Mouse (Mus musculus) kidney, postnatal 36 days (tissue): ENCODE results near the gene Ganc.

Experiments
- DNase-seq, 2 experiments: peaks; one replicate each; pipeline ENCODE4 v3.0.0; 2021 to 2022; ENCODE audit warnings: mixed read lengths in 2 of 2

Ganc gene

DNA sequence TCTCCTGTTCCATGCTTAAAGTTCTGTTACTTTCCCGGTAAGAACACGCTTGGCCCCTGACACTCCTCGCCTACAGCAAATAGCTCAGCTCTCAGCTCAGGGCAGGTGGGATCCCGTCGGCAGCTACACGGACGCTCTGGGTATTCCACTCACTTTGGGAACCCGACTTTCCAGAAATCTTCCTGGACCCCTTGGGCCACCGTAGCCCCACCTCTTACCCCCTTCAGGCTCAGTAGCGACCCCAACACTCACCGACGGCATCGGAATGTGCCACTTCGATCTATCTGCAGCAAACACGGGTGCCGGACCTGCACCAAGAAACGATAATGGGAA lies at the start of gene Ganc:
TSS of gene Ganc (plus strand) at position 244 of the 333 bp plus-strand sequence.
- DNase-seq = no peak

DNA sequence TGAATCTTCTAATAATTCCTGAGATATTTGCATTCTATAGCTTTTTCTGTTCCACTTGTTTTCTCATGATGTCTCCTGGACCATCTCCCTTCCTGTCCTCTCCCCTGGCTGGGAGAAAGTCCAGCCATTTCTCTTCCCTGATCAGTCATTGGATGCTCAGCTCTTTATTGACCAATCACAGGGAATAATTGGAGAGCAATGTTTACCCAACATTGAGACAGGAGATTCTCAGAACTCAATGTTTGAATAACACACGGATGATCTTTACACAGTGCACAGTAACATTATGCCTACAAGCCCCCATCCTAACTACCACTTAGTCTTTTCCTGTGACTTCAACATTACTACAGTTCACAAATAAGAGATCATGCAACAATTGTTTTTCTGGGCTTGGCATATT lies 43.3 kb upstream of the Ganc start:
- DNase-seq = no peak

DNA sequence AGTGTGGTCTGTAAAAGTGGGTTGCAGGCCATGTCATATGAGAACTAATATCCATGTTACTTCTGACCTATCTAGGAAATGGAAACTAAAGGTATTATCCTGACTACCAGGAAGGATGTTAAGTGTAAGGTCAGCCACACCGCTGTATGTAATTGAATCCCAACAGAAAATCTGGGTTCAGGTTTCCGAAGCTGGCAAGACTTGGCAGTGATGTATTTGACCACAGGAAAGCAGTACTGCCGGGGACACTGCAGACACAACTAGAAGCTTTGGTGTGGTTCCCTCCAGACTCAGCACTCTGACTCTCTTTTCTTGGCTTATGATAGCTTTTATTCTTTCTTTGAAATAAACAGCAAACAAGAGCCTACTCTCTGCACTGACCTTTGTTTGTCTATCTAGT lies 37.2 kb upstream of the Ganc start:
- DNase-seq = no peak

DNA sequence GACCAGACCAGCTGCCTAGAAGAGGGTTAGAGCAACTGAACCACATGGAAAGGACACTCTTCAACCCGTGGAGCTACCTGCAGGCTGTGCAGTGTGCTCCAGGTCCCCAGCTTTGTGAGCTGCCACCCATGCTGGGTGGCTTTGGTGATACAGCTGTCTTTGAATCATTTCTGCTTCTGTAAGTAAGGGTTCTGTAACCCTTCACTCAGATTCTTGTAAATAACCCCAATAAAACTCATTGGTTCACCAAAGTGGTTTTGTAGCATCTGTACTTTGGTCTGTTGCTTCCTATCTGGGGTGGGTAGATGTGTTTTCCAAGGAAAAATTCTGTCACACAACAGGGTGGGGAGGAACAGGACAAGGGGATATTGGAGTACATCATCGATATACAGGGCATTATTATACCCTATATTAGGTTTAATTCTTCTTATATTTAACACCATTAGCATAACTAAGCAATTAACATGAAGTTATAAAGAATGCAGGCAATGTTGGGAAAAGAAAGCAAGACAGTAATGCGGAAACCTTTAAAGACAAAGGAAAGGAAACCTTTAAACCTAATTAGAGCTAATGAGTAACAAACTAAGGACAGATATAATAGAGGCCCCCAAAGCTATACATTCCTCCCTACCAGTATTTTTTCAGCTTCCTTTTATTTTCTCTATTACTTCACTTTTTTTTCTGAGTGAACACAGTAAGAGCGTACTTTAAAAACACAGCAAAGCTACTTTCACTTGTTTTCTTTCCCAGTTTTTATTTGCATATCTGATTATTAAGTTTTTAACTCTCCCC lies 36.1 kb upstream of the Ganc start:
- no peak for DNase-seq

DNA sequence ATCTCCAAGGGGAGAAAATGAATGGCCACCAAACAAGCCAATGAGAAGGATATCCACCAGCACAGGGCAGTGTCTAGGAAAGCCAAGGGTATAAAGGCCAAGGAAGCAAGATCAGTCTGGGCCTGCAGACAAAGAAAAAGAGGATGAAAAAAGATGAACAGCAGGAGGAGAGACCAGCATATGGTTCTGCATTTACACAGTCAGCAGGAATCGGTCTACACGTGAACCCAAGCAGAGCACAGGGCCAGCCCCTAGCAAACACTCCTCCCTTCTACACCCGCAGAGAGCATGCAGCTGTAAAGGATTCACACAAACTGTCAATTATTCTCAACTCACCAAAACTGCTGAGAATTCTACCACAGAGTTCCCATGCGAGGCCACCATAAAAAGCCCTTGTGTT lies 29.8 kb upstream of the Ganc start:
- DNase-seq = no peak

DNA sequence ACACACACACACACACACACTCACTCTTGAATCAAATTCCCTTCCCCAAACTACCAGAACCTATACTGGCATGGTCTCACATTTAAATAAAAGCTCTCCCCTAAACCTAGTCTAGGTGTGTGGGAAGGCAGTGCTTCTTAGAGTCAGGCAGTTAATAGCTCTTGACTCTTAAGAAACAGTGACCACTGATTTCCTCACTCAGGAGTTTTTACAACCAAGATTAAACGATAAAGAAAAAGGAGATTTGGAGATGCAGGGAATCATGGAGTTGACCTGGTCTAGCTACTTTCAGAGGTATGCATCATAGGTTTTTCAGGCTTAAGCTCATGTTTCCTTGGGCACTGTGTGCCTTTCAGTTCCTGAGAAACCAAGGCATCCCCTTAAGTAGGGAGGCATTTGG lies 17.4 kb upstream of the Ganc start:
- no peak for DNase-seq

DNA sequence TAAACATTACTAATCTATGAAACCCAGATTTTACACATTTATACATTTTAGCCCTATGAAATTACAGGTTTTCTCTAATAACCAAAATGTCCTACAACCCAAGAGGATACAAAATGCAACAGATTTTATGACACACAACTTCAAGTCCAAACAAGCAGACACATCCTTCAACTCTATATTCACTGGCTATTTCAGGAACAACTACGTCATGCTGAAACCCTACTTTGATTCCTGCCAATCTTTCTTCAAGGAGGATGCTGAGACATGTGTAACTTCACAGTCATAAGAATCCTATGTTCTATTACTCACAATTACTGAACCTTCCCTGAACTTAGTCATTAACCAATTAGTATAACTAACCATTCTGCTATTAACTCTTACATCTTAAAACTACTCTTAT lies 16.4 kb upstream of the Ganc start:
- DNase-seq = no peak

DNA sequence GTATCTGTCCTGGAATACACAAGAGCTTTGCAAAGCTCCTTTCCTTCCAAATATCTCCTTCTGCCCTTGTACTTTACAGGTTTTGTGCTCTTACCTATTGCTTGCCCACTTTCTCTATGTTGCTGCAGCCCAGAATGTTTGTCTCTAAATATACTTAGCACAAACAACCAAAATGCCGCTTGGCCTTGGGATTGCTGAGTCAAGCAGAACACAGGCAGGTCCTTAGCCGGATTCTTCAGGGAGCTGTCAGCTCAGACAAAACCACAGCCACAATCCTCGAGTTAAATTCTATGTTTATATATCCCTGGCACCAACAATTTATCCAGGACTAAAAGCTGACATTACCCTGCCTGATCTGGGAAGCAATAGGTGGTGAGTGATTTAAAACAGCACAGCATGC lies 14.3 kb upstream of the Ganc start:
- no peak for DNase-seq

DNA sequence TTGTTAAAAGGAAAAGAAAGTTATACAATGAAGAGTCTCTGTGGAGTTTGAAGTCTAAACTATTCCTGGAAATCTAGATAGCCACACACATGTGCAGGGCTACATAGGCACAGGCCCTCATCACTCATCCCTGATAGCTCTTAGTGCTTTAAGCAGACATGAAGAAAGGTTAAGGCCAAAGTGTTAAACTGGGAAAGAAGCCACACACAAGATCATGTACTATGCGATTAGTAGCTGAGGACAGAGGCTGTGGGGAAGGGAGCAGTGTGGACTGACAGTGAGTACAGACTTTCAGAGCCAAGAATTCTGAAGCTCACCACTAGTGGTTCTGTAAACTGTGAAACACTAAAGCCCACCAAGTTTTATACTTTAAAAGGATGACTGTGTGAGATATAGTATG lies 12.8 kb upstream of the Ganc start:
- no peak for DNase-seq

DNA sequence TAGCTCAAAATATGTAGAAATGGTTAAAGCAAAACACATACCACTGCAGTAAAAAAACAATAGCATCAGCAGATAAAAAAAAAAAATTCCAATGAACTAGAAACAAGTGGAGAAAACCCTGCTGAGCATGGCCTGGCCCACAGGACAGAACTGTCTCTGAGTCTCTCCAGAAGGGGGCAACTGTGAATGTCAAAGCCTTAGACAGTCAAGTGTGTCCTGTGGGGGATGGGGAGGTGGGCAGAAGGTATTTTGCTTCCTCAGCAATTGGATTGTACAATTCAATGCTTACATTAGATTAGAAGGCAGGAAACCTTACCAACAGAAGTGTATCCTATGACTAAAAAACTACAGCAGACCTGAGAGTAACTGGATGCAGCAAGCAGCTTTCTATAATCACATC lies 11.3 kb upstream of the Ganc start:
- peak in 1 of 2 experiments; percentile 8 for DNase-seq

DNA sequence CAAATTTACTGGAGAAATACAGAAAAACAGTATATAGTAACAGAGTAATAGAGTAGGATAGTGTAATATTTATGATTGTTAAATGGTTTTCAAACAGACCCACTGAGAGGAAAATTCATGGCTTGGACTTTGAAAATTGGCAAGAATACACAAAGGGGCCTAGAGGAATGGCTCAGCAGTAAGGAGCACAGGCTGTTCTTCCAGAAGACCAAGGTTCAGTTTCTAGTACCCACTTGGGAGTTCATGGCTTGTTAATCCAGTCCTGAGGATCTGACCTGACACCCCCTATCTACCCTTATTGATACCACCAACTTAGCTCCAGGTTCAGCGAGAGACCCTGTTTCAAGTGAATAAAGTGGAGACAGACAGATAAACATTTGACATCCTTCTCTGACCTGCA lies 5.7 kb upstream of the Ganc start:
- DNase-seq = peak; percentile 48 to 72

DNA sequence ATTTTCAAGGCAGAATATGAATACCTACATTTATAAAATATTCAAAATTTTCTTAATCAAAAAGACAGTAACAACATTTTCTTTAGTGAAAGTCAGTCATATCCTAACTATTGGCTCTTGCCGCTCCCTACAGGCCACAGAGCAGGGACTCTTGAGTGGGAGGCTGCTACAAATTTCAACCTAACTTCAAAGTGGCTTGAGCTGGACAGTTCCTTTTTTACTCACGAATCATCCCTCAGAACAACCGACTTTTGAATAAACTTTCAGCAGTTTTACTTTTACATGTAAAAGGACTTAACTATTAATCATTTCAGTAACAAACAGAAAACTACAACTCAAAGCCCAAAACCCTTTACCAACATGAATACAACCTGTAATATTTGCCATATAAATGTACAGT lies 883 bp upstream of the Ganc start:
- DNase-seq = no peak

DNA sequence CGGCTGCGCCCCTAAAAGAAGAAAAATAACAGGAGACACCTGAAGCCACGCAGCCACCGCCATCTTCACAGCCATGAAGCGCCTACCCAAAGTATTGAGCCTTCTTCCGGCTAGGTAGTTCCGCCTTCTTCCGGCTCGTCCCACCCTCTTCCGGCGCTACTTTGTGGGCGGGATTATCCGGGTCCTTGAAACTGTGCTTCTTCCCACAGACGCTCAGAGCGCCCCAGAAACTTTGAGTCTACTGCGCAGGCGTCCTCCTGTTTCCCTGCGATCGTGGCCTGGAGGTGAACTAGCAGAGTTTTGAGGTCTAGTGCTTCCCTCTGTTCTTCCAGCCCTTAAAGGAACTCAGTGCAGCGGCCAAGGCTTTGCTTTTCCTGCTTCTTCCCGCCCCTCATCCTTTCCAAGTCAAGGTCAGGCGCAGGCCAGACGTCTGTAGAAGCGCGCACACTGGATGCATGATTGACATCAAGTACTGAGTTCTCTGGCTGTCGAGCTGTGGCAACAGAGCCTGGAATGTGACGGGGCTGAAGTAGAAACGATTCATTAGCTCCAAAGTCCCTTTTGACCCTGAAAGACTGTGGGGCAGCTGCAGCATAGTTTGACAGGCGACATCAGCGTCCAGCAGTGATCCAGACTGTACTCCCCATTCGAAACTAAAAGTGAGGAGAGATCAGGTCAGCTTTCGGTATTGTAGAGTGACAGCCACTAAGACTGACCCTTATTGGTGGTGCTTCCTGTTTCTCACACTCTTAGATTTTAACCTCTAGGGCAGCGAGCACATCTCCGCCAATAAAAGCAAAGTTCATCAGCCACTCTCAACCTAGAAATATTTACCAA lies 508 bp downstream of the Ganc start, which contains the start of gene Tmem87a:
TSS of gene Tmem87a (minus strand) at position 128 of the 837 bp plus-strand sequence.
- DNase-seq = peak; percentile 96 to 97

DNA sequence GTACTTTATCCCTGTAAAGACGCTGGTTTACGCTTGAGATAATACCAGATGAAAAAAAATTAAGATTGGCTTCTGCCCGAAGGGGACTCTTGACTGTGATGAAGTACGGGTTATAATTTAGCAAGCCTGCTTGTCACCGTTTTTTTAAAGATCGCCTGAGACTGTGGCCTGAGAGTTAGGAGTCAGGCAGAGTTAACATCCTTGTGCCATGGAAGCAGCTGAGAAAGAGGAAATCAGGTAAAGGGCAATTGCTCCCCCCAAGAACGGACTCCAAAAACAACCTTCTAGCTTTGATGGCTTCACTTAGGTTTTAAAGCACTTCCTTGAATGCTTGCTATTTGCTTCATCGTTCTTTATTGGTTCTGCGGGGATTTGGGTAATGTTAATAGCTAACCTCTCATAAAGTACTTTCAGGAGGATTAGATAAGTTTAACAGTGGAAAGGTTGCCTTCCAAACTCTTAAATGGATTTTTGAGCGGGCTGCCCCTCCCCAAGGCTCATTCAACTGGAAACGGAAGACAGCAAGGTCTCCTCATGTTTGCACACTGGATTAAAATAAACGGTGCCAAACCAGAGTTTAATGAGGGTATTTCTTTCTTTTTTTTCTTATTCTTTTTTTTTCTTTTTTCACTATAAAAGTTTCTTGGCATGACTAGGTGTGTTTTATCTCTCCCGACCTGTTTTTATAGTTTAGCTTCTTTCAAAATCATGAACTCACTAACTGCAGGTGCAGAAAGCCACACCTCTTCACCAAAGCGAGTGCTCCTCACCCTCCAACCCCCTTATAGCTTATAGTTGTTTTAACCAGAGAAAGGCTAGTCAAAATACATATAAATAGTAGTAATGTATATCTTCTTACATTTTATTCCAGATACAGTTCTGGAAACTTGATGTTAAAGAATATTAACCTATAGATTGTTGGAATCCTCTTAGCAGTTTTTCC lies 1.4 kb downstream of the Ganc start:
- DNase-seq = peak; percentile 54 to 55

DNA sequence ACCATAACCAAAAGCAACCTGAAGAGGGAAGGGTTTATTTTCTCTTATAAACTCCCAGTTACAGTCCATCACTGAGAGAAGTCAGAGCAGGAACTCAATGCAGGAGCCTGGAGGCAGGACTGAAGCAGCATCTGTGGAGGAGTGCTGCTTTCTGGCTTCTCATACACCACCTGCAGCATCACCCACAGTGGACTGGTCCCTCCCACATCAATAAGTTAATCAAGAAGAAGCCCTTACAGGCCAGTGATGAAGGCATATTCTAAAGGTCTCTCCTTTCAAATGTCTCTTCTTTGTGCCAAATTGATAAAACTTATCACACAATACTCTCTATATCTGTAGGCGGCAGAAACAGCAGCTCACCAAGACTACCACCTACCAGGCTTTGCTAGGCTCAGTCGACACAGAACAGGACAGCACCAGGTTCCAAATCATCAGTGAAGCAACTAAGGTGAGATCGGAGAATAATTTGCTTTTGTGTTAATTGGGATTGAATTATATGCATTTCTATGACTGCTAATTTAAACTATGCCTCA lies 7.5 kb downstream of the Ganc start:
- no peak for DNase-seq

DNA sequence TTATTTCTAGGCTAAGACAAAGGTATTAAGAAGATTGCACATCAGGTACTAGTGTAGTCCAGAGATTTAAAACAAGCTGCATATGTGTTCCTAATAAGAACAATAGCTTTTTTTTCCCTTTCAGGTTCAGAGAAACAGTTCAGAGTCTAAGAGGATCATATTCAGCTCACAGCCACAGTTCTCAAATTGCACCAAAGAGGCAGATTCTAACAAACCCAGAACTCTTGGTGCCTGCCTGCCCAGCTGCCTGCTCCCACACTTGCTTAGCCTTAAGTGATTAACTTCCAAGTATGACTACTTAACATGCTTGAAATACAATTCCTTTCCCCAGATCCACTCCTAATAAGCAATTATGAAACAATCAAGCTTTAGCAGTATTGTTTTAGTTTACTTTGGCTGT lies 10.4 kb downstream of the Ganc start:
- no peak for DNase-seq

DNA sequence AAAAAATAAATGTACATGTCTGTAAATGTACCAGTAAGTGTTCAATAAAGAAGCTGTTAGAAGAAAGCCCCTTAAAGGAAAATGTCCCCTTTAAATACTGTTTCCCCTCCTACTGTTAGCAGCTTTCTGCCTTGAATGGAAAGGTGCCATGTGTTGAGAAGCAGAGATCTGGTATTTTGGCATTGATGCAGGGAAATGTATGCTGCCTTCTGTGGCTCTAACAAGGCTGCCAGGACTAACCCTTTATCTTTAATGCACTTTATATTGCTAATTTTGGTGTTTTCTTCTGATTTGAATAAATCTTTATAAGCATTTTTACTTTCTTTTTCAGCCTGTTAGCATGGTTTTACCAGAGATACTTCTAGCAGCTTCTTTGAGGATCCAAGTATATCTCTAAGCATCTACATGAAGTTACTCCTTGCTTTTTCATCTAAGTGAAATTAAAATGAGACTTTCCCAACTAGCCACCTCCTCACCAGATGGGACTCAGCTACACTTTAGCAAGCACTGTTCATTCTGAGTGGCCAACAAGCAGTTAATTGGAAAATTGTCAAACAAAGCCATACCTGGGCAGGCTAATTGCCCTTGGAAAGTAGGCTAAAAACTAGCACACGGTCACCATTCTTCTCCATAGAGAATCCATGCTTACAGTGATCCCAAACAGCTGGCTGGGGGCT lies 11.2 kb downstream of the Ganc start:
- no peak for DNase-seq

DNA sequence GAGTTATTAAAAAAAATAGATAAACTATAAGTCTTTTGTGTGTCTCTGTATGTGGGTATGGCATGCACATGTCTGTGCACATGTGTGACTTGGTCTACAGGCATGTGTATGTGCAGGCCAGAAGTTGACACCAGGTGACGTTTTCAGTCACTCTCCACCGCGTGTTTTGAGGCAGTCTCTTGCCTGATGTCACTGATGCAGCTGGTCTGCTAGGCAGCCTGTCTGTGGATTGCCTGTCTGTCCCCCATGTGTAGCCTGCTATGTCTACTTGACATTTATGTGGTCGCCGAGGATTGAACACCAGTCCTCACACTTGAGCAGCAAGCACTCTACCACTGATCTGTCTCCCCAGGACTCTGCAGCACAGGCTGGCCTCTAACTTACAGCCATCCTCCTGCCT lies 20.7 kb downstream of the Ganc start:
- no peak for DNase-seq

DNA sequence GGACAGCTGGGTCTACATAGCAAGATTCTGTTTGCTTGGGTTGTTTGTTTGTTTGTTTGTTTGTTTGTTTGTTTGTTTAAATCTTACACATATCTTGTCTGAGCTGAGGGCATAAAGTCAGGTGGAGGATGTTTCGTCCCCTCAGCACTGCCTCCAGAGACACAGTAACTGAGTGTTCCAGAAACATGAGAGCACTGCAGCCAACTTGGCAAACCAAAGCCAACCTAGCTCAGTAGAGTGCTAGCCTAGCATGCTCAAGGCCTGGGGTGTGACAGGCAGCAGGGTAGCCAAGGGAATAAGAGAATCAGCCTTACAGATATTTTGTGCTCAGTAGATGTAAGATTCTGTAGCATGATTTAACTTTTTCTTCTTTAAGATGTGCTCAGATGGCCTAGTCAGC lies 40.8 kb downstream of the Ganc start:
- DNase-seq = no peak

DNA sequence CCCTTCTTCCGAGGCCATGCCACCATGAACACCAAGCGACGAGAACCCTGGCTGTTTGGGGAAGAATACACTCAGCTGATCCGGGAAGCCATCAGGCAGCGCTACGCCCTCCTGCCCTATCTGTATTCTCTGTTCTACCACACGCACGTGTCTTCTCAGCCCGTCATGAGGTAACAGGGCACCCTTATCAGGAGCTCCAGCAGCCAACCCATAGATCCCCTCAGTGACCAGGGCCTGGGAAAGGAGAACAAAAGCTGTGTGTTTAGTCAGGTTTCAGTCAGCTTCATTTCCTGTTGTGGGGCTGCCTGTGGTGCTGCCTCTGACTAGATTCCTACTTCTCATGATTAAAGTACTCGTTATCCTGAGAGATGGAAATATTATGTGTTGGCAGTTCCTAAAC lies 42.7 kb downstream of the Ganc start:
- no peak for DNase-seq

DNA sequence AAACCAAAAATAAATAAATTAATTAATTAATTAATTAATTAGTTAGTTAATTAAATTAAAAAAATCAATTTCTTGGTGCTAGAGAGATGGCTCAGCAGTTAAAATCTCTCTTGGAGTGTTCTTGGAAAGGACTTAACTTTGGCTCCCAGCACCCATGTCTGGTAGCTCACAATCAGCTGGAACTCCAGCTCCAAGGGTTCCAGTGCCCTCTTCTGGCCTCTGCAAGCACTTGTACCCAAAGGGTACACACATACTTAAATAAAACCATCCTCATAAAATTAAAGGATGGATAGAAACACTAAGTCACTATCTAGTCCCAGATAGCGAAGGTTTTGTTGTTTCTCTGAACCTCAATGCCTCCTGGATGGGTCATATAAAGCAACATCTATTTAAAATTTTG lies 43.6 kb downstream of the Ganc start:
- no peak for DNase-seq

DNA sequence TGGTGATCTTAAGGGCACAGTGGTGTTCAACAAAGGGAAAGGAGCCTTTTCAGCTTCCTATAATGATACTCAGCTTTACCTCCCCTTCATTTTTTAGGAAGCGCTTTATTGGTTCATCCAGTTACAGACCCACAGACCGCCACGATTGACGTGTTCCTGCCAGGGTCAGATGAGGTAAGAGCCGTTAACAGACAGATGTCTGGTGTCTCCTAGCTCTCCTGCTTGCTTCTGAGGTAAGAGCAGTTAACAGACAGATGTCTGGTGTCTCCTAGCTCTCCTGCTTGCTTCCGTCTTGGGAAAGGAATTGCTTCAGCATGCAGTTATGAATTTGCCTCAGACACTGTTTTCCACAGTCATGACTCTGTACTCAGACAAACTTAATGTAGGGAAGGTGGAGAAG lies 47.0 kb downstream of the Ganc start:
- no peak for DNase-seq
